Mouse (Mus musculus) neutrophil, adult 59 days (primary cell): ENCODE data around the gene Ccl27b. TPM values are rescaled to one million over a fixed set of nuclear protein-coding genes. Genes with fewer than 3 reads are reported as not detected.

Experiments used
- total RNA-seq, 2 experiments: library from RNA; stranded (reverse); gene quantifications; 1 replicate in 1 of 2; 2 replicates in 1 of 2; pipeline ENCODE4 v1.2.4; 2023

Gene Ccl27b
- total RNA-seq = not detected

GRCm38 (mm10) chr4:42654951-42655350 is at the start of gene Ccl27b:
Gene Ccl27b, plus strand, starts transcription at chr4:42655251.

GRCm38 (mm10) chr4:42611895-42612294 is 43.2 kb upstream of the Ccl27b start, which contains the start of gene Gm10591:
Gene Gm10591, plus strand, starts transcription at chr4:42612195.

DNA sequence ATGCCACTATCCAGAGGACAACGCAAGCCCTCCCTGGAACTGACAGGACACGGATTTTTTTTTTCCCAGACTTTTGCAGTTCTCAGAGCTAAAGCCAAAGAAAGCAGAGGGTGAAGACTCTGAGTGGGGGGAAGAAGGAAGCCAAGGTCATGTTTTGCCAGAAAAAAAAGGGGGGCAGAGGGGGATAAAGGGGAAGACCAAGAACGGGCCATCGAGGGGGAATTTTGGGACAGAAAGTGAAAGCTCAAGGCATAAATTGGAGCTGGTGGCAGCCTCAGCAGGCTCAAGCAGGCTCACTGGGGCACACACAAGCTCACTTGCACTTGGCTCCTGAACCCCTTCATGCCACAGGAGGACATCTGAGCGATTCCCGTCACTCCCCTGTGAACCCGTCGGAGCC is 25.6 kb upstream of the Ccl27b start, which contains the start of gene Gm2564:
Gm2564 (plus strand) TSS at position 301 of the 400 bp plus-strand sequence.

GRCm38 (mm10) chr4:42661793-42662192 is 6.7 kb downstream of the Ccl27b start, which contains the start of gene Il11ra2:
Gene Il11ra2, minus strand, starts transcription at chr4:42661893.

Other genes with a start within 250 kb of the Ccl27b start
- gene Gm21586, start 215.9 kb upstream of the Ccl27b start, total RNA-seq = not detected
- under 1 TPM in 1 of 2 experiments, not detected in 1; 0.16 TPM for gene Gm2163, start 188.5 kb upstream of the Ccl27b start, total RNA-seq
- gene Fam205a2, start 127.1 kb upstream of the Ccl27b start, total RNA-seq = under 1 TPM; 0.09 to 0.16 TPM
- not detected for gene Gm10591, start 43.1 kb upstream of the Ccl27b start, total RNA-seq
- gene Gm2564, start 25.5 kb upstream of the Ccl27b start, total RNA-seq = not detected
- gene Il11ra2, start 6.6 kb downstream of the Ccl27b start, total RNA-seq = not detected
- not detected for gene 4930578G10Rik, start 80.3 kb downstream of the Ccl27b start, total RNA-seq
- gene Ccl19, start 101.3 kb downstream of the Ccl27b start, total RNA-seq = not detected
- not detected for gene Ccl21a, start 118.7 kb downstream of the Ccl27b start, total RNA-seq
- gene Fam205a1, start 198.6 kb downstream of the Ccl27b start, total RNA-seq = not detected
- gene Gm12394, start 201.5 kb downstream of the Ccl27b start, total RNA-seq = not detected
- gene Fam205c, start 219.0 kb downstream of the Ccl27b start, total RNA-seq = not detected